Mouse (Mus musculus) midbrain, embryonic 12.5 days (tissue): ENCODE measurements around the gene 1700034J05Rik. TPM values are rescaled to one million over a fixed set of nuclear protein-coding genes. Genes with fewer than 3 reads are reported as not detected.

Experiments used
- ATAC-seq: fragments of 200-750 bp; cut with Nextera tagmentation; 2 replicates; pipeline ENCODE4 v1.8.0; 2017; ENCODE audit warnings: low read depth, moderate TSS enrichment, moderate library complexity; ENCODE audit not compliant: low FRiP score
- H3K27ac ChIP-seq: fragments of 300-500 bp; sonication (generic); replicated peaks from 2 replicates; pipeline ENCODE4 v1.5.1; 2016; ENCODE audit warnings: mild to moderate bottlenecking
- H3K27me3 ChIP-seq: fragments of 300-500 bp; sonication (generic); 2 replicates; pipeline ENCODE4 v1.6.1; 2016; ENCODE audit warnings: mild to moderate bottlenecking
- H3K36me3 ChIP-seq: fragments of 300-500 bp; sonication (generic); 2 replicates; pipeline ENCODE4 v1.6.1; 2016
- H3K4me1 ChIP-seq: fragments of 300-500 bp; sonication (generic); 2 replicates; pipeline ENCODE4 v1.6.1; 2016
- H3K4me2 ChIP-seq: fragments of 300-500 bp; sonication (generic); replicated peaks from 2 replicates; pipeline ENCODE4 v1.6.1; 2016; ENCODE audit warnings: mild to moderate bottlenecking, moderate library complexity
- H3K4me3 ChIP-seq: fragments of 300-500 bp; sonication (generic); 2 replicates; pipeline ENCODE4 v1.5.1; 2016; ENCODE audit warnings: mild to moderate bottlenecking
- H3K9ac ChIP-seq: fragments of 300-500 bp; sonication (generic); replicated peaks from 2 replicates; pipeline ENCODE4 v1.6.1; 2016; ENCODE audit warnings: mild to moderate bottlenecking, moderate library complexity
- H3K9me3 ChIP-seq: fragments of 300-500 bp; sonication (generic); 2 replicates; pipeline ENCODE4 v1.6.1; 2016; ENCODE audit warnings: mild to moderate bottlenecking
- WGBS: fragments of 180-500 bp; shearing (Covaris S2); methylation state at CpG from one replicate; pipeline ENCODE4 v1.1.7; 2016; 5-methylcytosine and 5-hydroxymethylcytosine counted together
- polyA plus RNA-seq: library from polyadenylated mRNA; unstranded; fragments of >200 nt; fragmentation: Nextera tagmentation; extraction: Ambion mirVana; gene quantifications from 2 replicates; pipeline ENCODE4 v1.2.1, GENCODE M21; 2016

Gene 1700034J05Rik
- polyA plus RNA-seq, 1 experiment from 2014 or later, result 0.15 TPM

GRCm38 (mm10) chr6:146913489-146914198 lies 40.6 kb downstream of the 1700034J05Rik start:
- H3K9me3 ChIP-seq, result no peaks in the 10 kb centered on the region
- H3K9ac ChIP-seq, result no peak overlapping the region
- no peak overlapping the region for H3K27ac ChIP-seq
- H3K4me1 ChIP-seq, result peaks cover 5% of the 10 kb centered on the region; the same call in 1 of the 2 replicates
- no peak for ATAC-seq
- H3K36me3 ChIP-seq, result no peaks in the 10 kb centered on the region
- H3K27me3 ChIP-seq, result no peaks in the 10 kb centered on the region
- WGBS, result 68% methylated on average over 4 of the region's 4 CpGs
- H3K4me3 ChIP-seq, result no peak overlapping the region
- no peak overlapping the region for H3K4me2 ChIP-seq

GRCm38 (mm10) chr6:146912835-146913488 lies 41.3 kb downstream of the 1700034J05Rik start:
- H3K4me3 ChIP-seq, result no peak overlapping the region
- H3K9me3 ChIP-seq, result no peaks in the 10 kb centered on the region
- H3K4me1 ChIP-seq, result peaks cover 5% of the 10 kb centered on the region; the same call in 1 of the 2 replicates
- H3K27ac ChIP-seq, result no peak overlapping the region
- no peak overlapping the region for H3K9ac ChIP-seq
- 33% methylated on average over 3 of the region's 3 CpGs for WGBS
- ATAC-seq, result no peak
- no peak overlapping the region for H3K4me2 ChIP-seq
- no peaks in the 10 kb centered on the region for H3K27me3 ChIP-seq
- H3K36me3 ChIP-seq, result no peaks in the 10 kb centered on the region

DNA sequence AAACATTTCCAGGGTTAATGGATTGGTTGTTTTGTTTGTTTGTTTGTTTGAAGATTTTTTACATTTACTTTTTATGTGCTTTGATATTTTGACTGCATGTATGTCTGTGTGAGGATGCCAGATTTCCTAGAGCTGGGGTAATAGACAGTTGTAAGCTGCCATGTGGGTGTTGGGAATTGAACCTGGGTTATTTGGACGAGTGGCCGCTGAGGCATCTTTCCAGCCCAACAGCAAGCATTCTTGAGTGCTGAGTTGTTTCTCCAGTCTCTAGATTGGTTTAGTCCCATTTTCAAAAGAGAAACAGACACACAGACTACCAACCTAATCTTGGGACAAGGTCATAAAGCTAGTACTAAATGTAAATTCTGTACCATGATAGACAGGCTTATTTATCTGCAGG lies 43.4 kb downstream of the 1700034J05Rik start:
- Histone ChIP-seq H3K4me3 (no peak overlapping the region), H3K36me3 (no peaks in the 10 kb centered on the region), H3K9me3 (no peaks in the 10 kb centered on the region), H3K9ac (no peak overlapping the region), H3K4me1 (peaks cover 5% of the 10 kb centered on the region; the same call in 1 of the 2 replicates), H3K27ac (no peak overlapping the region), H3K27me3 (no peaks in the 10 kb centered on the region), H3K4me2 (no peak overlapping the region)
- WGBS, result 94% methylated on average over 2 of the region's 2 CpGs
- no peak for ATAC-seq

DNA sequence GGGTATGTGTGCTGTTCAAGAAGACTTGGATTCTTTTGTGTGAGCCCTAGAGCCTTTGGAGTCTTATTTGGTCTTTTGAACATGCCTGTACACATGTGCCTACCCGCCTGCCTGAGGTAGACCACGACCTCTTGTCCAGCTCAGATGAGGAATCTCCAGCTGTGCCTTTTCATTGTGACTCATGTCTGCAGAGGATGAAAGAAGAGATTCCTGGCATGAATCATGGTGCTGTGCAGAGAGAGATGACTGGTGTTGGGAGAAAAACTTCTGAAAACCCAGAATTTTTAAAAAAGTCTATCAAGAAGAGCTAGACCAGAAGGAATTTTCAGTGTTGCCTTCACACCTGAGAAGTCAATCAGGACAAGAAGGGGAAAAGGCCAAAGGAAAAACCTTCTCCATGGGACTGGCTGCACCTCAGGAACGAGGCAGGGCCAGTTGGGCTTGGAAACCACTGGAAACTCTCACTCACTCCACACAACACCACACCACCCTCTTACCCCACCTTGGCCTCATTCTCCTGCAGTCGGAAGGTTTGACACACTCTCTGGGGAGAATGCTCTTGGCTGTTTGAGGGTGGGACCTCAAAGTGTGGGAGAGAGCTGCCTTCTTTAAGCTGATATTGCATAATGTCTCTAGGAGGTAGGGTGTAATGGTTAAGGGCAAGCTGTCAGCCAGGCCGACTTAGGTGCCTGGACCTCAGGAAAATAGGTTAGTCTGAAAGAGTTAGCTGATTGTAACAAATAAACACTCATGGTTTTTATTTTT lies 44.3 kb downstream of the 1700034J05Rik start:
- H3K36me3 ChIP-seq, result no peaks in the 10 kb centered on the region
- no peak overlapping the region for H3K9ac ChIP-seq
- H3K9me3 ChIP-seq, result no peaks in the 10 kb centered on the region
- ATAC-seq, result no peak
- H3K4me2 ChIP-seq, result no peak overlapping the region
- no peak overlapping the region for H3K27ac ChIP-seq
- peaks cover 5% of the 10 kb centered on the region; the same call in 1 of the 2 replicates for H3K4me1 ChIP-seq
- H3K27me3 ChIP-seq, result no peaks in the 10 kb centered on the region
- H3K4me3 ChIP-seq, result no peak overlapping the region
- WGBS, result 81% methylated on average over 5 of the region's 5 CpGs

DNA sequence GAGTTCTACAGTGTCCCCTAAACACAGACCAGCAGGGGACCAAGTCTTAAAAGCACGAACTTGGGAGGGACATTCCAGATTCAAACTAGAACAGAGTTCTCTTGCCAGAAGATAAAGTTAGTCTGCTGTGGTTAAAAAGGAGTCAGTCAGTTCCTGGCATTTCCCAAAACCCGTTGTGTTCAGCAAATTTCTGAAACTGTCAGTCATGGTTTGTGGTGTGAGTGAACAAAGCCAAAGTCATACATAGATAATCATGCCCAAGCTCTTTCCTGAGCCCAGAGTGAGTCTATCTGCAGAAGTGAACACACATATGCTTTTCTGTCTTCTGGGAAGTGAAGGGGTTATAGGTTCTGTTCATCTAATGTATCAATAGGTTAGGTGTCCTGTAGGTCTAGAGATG lies 45.4 kb downstream of the 1700034J05Rik start:
- Histone ChIP-seq H3K27me3 (no peaks in the 10 kb centered on the region), H3K9ac (no peak overlapping the region), H3K4me3 (no peak overlapping the region), H3K27ac (no peak overlapping the region), H3K4me2 (no peak overlapping the region), H3K36me3 (no peaks in the 10 kb centered on the region), H3K9me3 (no peaks in the 10 kb centered on the region), H3K4me1 (peaks cover 5% of the 10 kb centered on the region; the same call in 1 of the 2 replicates)
- 84% methylated on average over 2 of the region's 2 CpGs for WGBS
- no peak for ATAC-seq

GRCm38 (mm10) chr6:146907795-146908190 lies 46.4 kb downstream of the 1700034J05Rik start:
- Histone ChIP-seq H3K27me3 (no peaks in the 10 kb centered on the region), H3K4me2 (no peak overlapping the region), H3K9ac (no peak overlapping the region), H3K9me3 (no peaks in the 10 kb centered on the region), H3K4me1 (no peaks in the 10 kb centered on the region), H3K27ac (no peak overlapping the region), H3K36me3 (no peaks in the 10 kb centered on the region), H3K4me3 (no peak overlapping the region)
- ATAC-seq, result no peak
- 95% methylated on average over 1 of the region's 1 CpGs for WGBS

- 80% methylated on average over 5 of the region's 5 CpGs for WGBS
- no peak for ATAC-seq
- Histone ChIP-seq H3K4me1 (no peaks in the 10 kb centered on the region), H3K27ac (no peak overlapping the region), H3K36me3 (no peaks in the 10 kb centered on the region), H3K9ac (no peak overlapping the region), H3K4me2 (no peak overlapping the region), H3K27me3 (no peaks in the 10 kb centered on the region), H3K4me3 (no peak overlapping the region), H3K9me3 (no peaks in the 10 kb centered on the region)
Observed at GRCm38 (mm10) chr6:146907061-146907794, 47.0 kb downstream of the 1700034J05Rik start.

- Histone ChIP-seq H3K36me3 (no peaks in the 10 kb centered on the region), H3K4me1 (no peaks in the 10 kb centered on the region), H3K9ac (no peak overlapping the region), H3K27ac (no peak overlapping the region), H3K9me3 (no peaks in the 10 kb centered on the region), H3K4me2 (no peak overlapping the region), H3K4me3 (no peak overlapping the region), H3K27me3 (no peaks in the 10 kb centered on the region)
- no peak for ATAC-seq
- 94% methylated on average over 3 of the region's 3 CpGs for WGBS
Observed at GRCm38 (mm10) chr6:146906000-146906786, 48.0 kb downstream of the 1700034J05Rik start.

- no peak overlapping the region for H3K4me2 ChIP-seq
- ATAC-seq, result no peak
- H3K9ac ChIP-seq, result no peak overlapping the region
- H3K4me1 ChIP-seq, result no peaks in the 10 kb centered on the region
- H3K27ac ChIP-seq, result no peak overlapping the region
- no peaks in the 10 kb centered on the region for H3K9me3 ChIP-seq
- WGBS, result 79% methylated on average over 3 of the region's 3 CpGs
- no peak overlapping the region for H3K4me3 ChIP-seq
- no peaks in the 10 kb centered on the region for H3K36me3 ChIP-seq
- H3K27me3 ChIP-seq, result no peaks in the 10 kb centered on the region
Observed at GRCm38 (mm10) chr6:146904707-146905106, 49.5 kb downstream of the 1700034J05Rik start.

DNA sequence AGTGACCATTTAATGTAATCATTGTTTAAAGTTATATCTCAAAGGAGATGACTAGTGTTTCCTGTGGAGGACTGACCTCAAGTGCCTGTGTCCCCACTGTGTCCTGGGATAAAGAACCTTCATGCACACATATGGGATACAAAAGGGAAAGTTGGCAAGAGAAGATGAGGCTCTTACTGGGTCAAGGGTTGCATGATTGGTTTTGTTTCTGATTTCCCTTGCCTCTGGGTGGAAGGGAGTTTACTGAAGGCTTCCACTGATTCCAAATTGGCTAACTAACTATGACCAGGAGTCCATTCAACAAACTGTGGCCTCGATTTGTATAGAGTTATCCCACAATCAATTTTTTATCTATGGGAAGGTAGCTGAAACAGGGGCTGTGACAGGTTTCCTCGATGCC lies 50.6 kb downstream of the 1700034J05Rik start:
- no peaks in the 10 kb centered on the region for H3K9me3 ChIP-seq
- ATAC-seq, result no peak

GRCm38 (mm10) chr6:146901929-146902328 lies 52.3 kb downstream of the 1700034J05Rik start:
- no peak for ATAC-seq

More for the DNA sequence above, 50.6 kb downstream of the 1700034J05Rik start:
- no peaks in the 10 kb centered on the region for H3K27me3 ChIP-seq
- H3K9ac ChIP-seq, result no peak overlapping the region
- H3K4me1 ChIP-seq, result no peaks in the 10 kb centered on the region
- no peak overlapping the region for H3K27ac ChIP-seq
- H3K4me3 ChIP-seq, result no peak overlapping the region
- no peak overlapping the region for H3K4me2 ChIP-seq
- H3K36me3 ChIP-seq, result no peaks in the 10 kb centered on the region
- WGBS, result 88% methylated on average over 2 of the region's 2 CpGs

More at GRCm38 (mm10) chr6:146901929-146902328, 52.3 kb downstream of the 1700034J05Rik start:
- no peak overlapping the region for H3K4me3 ChIP-seq
- no peak overlapping the region for H3K27ac ChIP-seq
- no peaks in the 10 kb centered on the region for H3K36me3 ChIP-seq
- H3K27me3 ChIP-seq, result no peaks in the 10 kb centered on the region
- H3K9me3 ChIP-seq, result no peaks in the 10 kb centered on the region
- H3K4me2 ChIP-seq, result no peak overlapping the region
- 90% methylated on average over 4 of the region's 4 CpGs for WGBS
- no peaks in the 10 kb centered on the region for H3K4me1 ChIP-seq
- no peak overlapping the region for H3K9ac ChIP-seq
